Mouse (Mus musculus) mouse trophoblast stem cell (cell line): ENCODE data around the gene Angpt4.

Experiments used
- in situ Hi-C, 2 experiments: fragments of 300-500 bp; cut with MseI, MboI; formaldehyde crosslinking; loops; 2 replicates in 1 of 2; 3 replicates in 1 of 2; pipeline ENCODE4 v1.15.1; 2025

The Angpt4 gene

DNA sequence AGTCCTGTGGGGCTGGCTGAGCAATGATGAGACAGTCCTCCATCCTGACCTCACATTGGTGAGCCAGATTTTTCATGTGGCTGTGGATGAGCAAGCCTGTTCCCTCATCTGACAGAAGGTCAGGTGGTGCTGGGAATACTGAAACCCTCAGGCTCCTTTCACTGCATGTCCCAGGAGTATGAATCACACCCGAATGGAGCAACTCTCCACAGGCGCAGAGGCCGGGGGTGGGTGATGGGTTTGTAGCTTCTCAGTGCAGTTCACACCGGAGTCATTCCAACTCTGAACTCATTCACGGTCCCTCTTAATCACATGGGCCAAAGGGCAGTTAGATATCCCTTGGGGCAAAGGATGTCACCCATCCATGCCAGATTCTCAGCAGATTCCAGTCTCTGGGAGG, 3.1 kb downstream of the Angpt4 start:
- in situ Hi-C loops, result no loop called here

DNA sequence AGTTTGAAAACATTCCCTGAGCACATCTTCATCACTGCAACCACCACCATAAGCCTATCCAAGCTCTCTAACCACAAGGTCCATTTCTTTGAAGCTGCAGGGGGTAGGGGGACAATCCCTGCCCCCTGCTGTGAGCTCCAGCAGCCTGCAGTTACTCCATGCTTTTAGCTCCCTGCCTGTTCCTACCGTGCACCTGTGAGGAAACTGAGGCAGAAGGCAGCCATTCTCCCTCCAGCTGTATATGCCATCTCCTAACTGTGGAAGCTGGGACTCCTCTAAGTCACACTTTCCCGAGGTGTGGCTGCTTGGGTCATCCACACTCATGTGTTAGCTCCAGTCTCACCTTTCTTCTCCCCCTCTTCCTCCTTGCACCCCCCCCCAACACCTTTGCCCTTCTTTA, 4.1 kb downstream of the Angpt4 start:
- in situ Hi-C loops, result no loop called here

DNA sequence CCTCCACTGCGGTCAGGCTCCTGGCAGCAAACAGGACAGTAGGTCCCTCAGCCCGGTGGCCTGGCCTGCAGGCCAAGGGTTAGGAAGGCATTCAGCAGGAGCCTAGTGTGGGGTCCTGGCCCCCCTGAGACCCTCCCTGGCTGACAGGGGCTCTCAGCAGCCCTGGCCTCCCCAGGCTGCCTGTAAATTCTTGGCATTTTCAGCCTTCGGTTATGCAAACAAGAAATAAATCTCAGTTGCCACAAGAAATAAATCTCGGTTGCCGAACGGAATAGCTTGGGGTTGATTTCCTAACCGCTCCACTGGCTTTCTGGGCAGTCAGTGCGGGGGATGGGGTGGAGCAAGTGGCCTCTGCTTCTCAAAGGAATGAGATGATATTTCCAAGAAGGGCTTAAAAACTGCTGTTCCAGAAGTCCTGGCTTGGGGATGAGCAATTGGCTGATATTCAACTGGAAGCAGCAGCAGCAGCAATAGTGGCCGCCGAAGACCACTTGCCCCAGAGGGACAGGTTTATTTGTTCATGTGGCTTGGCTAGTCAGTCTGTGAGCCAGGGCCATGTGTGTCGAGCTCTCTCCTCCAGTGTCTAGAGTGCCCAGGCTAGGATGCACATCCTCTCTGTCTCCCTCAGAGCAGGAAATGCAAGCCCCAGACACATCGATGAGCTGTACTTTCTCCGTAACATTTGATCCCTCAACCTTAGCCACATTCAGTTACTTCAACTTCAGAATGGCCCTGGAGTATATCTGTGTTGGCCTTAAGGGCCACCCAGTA, 5.2 kb downstream of the Angpt4 start:
- in situ Hi-C loops, result no loop called here

DNA sequence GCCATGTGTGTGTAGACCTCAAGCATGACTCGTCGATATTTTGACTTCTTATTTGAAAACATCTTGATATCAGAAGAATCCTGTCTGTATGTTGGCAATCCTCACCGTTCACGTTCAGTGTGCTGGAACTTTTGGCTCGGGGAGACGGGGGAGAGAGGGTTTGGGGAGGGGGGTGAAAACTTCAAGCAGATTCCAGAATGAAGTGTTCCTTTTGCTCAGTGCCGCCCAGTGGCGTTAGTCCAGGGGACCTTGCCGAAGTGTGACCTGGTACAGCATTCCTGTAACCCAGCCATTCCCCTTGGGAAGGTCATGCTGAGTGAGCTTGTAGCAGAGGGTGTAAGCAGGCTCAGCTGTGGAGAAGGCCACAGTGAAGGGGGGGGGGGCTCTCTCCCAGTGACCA, 8.1 kb downstream of the Angpt4 start:
- in situ Hi-C loops, result no loop called here

DNA sequence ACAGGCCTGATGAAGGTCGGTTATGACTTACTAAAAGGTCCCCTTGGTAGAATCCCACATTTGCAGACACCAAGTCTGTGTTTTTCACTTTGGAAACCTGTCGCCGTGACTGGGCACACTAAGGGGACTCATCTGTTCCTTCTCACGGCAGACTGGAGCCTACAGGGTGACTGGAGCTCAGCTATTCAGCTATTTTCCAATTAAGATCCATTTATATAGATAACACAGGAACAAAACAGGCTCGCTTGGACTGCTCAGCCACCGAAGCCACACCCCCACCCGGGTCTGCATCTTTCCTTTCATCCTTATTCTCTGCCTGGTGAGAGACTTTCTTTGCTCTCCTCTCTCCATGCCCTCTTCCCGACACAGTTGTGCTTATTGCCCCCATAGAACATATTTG, 10.1 kb downstream of the Angpt4 start:
- in situ Hi-C loops, result no loop called here

DNA sequence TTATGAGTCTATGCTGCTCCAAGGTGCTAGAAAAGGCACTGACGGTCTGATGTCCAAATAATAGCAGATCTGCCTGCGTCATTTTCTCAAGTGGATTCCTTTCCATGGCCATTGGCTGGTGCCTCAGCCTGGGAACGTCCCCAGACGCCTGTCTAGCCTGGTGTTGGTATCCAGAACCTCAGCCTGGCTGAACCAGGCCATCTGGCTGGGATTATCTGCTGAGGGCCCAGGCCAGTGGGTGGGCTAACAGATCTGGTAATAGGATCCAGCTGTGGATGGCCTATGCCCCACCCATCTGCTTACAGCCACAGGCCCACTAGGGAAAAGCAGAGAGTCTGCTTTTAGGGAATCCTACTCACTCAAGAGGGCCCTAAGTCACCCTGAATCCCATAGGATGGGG, 10.6 kb downstream of the Angpt4 start:
- in situ Hi-C loops, result no loop called here

DNA sequence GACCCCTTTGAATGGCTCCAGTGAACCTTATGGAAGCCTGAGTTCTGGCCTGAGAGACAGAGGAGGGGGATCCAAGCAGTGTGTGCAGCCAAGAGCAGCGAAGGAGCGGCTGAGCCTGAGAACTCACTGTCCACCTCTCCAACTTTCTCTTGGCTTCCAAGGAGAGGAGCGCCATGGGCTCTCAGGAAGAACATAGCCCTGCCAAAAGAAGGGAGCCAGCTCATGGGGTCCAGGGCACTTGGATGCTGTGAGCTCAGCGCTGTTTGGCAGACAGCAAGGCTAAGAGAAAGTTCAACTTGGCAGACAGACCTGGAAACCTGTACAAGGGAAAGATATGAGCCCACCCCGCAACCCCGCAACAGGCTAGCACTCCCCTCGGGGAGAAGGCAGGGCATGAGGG, 13.3 kb downstream of the Angpt4 start:
- in situ Hi-C loops, result no loop called here

DNA sequence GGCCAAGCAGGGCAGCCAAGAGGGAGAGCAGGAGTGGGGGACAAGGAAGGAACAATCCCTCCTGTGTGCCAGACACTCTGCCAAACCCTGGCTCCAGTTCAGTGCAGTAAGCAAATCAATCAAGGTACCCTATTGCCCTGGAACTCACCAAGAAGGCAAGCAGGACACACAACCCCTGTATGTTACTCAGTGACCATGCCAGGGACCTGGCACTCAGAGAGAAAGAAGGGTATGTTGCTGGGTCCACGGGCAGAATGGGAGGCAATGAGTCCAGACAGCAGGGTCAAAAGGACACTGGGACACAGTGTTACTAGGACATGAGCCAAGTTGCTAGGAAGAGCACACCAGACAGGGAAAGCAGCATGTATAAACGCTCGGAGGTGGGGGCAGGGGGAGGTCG, 14.7 kb downstream of the Angpt4 start:
- in situ Hi-C loops, result no loop called here

DNA sequence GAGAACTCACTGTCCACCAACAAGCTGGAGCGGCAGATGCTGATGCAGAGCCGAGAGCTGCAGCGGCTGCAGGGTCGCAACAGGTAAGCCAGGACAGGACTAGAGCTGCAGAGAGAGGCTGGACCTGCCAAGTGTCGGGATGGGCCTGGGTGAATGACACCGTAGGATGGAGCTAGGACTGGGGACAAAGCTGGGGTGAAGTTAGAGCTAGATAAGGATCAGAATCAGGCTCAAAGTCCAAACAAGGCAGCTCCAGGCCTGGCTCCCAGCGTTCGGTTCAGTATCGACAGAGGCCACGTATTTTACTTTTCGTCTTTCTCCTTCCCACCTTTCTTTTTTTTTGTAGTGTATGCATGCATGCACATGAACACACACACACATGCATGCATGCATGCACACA, 16.1 kb downstream of the Angpt4 start:
- in situ Hi-C loops, result no loop called here

DNA sequence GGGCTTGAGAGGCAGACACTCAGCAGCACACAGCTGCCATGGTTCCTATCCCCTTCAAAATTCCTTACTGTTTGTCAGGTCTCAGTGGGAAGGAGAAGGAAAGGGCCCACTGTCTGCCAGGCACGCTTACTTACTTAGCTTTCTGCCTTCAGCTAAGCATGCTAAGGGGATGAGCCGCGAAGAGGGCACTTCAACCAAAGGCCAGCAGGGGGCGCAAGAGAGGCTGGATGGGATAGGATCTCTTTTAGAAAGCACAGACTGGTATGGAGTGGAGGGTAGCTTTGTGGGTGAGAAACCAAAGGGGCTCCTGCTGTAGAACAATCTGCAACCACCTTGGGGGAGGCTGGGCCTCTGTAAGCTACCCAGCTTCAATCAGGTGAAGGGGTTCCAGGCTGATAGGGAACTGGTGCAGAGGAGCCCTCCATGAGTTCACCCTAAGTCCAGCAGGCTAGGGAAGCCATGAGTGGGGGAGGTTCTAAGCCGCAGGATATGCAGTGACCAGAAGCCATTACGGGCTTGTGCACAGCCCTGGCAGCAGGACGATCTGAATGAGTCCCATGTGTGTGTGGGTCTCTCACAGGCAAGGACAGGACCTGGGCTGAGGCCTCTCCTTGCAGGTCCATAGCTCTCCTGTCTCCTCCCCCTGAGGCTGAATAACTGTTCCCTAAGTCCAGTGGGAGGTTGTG, 19.5 kb downstream of the Angpt4 start:
- in situ Hi-C loops, result no loop called here

DNA sequence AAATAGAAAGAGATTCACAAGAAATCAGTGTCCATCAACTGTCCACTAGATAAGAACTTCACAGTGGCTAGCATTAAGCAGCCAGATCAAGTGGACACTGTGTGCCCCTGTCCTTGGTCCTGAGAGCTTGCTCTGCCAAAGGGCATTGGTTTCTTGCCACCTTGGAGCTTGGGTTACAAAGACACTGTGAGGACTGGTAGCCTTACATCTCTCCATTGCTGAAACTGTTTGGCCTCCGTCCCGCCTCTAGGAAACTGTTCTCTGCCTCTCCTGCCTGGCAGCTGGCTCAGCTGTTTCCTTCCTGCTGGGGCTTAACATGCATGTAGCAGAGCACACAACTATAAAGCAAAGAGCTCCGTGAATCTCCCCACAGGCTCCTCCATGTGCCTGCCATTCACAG, 26.9 kb downstream of the Angpt4 start:
- in situ Hi-C loops, result no loop called here

DNA sequence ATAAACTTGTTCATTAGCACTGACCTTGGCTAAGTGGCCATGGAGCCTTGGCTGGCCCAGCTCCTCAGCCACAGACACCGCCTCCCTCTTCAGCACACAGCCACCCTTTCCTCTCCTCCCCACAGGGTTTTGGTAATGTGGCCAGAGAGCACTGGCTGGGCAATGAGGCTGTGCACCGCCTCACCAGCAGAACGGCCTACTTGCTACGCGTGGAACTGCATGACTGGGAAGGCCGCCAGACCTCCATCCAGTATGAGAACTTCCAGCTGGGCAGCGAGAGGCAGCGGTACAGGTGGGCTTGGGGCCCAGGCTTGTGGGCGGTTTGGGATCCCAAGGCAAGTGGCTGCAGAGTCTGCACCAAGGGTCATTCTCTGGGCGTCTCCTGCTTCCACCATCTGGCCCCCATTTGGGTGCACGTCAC, 27.8 kb downstream of the Angpt4 start:
- in situ Hi-C loops, result no loop called here

DNA sequence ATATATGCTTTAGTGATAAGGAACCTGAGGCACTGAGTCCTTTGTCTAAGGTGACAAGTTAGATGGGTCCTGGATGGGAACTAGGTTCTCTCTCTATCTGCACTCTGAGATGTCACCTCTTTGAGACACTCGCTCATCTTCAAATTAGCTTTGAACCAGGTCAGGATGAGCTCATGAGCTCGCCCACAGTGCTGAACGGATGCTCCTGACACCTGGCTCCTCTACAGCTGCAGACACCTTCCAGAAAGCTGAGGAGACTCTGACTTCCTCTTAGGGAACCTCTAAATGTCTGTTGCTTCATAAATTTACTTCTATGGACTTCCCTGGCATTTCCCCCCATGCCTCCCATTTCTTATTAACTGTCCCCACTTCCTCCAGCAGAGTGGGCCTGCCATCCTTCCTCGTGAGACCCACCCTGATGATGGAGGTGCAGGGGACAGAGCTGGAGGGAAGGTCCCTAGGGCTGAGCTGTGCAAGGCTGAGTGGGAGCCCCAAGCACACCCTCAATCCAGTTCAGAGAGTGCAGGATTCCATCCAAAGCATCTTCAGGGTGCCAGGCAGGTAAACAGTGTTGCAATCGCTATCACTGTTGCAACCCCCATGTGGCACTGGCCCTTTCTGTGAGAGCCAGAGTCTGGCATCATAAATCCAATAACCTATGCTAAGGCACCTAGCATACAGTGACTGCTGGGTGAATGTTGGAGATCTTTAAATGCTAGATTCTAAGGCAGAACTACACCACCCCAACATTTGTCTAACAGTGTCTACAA, 28.8 kb downstream of the Angpt4 start:
- in situ Hi-C loops, result loop anchor here in 1 of 2 experiments (10.0 kb wide), 1 partner anchor 55 kb away; the partner anchor contains the start of gene Slc52a3

DNA sequence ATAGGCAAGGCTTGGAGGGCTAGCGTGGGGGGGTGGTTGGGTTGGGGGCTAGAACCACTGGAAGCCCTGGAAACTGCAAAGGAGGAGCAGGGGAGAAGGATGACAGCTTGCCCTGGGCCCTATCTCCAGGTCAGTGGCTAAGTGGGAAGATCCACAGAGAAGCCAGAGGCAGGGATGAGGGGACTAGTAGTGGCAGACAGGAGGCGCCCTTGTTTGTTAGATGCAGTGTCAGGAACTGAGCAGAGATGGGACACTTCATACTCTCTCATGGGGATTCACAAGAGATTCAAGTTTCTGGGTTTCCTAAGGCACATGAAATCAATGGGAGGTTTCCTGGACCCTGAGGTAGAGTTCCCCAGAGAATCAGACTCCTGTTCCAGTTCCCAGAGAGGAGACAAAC, 30.3 kb downstream of the Angpt4 start:
- in situ Hi-C loops, result loop anchor here in 1 of 2 experiments (10.0 kb wide), 1 partner anchor 54 kb away; the partner anchor contains the start of gene Slc52a3

DNA sequence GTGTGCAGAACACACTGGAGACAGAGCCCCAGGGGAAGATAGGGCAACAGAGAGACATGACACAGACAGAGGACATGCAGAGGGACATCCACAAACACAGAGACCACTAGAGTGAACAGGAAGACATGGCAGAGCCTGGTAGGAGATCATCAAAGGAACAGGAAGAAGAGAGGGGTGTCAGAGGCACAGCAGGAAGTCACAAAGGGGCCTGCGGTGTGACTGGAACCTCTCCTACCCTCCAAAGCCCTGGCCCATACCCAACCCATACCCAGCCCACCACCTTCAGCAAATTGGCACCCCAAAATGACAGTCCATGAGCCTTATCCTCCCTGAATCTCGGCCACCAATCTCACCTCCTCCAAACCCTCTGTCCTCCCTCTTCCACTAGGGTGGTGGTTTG, 33.1 kb downstream of the Angpt4 start:
- in situ Hi-C loops, result loop anchor here in 1 of 2 experiments (10.0 kb wide), 1 partner anchor 51 kb away; the partner anchor contains the start of gene Slc52a3

DNA sequence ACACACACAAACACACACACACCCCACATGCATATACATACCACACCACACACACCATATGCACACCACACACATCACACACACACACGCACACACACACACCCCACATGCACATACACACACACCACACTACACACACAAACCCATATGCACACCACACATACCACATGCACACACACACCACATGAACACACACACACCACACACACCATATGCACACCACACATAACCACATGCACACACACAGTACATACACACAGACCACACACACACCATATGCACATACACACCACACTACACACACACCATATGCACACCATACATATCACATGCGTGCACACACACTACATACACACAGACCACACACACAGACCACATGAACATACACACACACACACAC, 36.6 kb downstream of the Angpt4 start:
- in situ Hi-C loops, result loop anchor here in 1 of 2 experiments (10.0 kb wide), 1 partner anchor 47 kb away; the partner anchor contains the start of gene Slc52a3

DNA sequence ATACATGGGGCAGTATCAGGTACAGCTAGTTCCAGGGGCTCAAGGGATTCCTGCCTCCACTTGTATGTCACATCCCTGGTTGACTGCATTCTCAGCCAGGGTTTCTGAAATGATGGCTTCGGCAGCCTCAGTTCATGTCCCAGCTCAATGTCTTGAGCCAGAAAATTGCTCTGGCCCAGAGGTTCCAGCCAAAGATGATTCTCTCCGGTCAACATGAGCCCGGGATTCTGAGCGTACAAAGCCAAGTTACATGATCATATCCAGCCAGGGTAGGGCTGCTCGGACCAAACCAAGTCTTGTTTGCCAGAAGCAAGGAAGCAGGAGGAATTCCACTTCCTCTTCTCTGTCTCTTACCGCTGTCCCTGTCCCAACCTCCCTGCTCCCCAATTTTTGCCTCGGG, 37.3 kb downstream of the Angpt4 start:
- in situ Hi-C loops, result loop anchor here in 1 of 2 experiments (10.0 kb wide), 1 partner anchor 46 kb away; the partner anchor contains the start of gene Slc52a3

DNA sequence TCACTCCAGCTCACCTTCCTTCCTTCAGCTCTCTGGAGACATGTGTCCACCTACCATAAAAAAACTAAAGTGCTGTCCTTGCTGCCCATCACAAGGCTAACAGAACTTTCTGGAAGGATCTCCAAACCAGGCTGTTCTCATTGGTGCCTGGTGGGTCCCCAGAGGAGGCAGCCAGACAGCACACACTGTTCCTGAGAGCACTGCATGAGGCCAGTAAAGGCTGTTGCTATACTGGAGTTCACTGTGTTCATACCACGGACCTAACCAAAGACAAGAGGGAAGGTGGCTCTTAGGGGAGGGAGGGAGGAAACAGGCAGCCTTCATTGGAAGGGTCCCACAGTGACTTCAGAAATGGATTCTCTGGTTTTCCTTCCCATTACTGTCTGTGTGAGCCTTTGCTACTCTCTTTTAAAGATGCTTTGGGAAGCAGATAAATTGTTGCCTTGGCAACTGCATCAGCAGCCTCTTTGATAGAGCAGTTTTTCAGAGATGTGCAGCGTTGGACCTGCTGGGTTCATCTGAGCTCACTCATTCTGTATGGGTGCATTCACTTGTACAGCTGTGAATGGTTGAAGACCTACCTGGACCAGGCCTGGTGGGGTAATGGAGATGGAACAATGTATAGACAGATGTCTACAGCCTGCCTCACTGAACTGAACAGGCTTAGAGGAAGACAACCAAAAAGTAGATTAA, 38.2 kb downstream of the Angpt4 start:
- in situ Hi-C loops, result loop anchor here in 1 of 2 experiments (10.0 kb wide), 1 partner anchor 46 kb away; the partner anchor contains the start of gene Slc52a3

DNA sequence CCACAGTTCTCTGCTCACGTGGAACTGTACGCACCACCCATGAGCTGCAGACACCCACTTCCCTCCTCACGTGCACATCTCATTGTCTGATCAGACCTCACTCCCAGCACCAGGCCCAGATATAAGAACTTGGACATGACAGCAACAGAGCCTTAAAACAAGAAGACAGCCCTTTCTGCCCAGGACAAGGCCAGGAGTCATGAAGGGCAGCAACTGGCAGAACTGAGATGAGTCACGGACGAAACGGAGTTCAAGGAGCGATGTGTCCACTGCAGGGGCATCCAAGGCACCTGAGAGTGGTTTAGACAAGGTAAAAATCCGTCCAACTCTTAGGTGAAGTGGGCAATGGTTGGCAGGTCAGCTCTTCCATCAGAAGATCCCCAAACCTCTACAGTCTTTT, 42.7 kb downstream of the Angpt4 start:
- in situ Hi-C loops, result no loop called here

DNA sequence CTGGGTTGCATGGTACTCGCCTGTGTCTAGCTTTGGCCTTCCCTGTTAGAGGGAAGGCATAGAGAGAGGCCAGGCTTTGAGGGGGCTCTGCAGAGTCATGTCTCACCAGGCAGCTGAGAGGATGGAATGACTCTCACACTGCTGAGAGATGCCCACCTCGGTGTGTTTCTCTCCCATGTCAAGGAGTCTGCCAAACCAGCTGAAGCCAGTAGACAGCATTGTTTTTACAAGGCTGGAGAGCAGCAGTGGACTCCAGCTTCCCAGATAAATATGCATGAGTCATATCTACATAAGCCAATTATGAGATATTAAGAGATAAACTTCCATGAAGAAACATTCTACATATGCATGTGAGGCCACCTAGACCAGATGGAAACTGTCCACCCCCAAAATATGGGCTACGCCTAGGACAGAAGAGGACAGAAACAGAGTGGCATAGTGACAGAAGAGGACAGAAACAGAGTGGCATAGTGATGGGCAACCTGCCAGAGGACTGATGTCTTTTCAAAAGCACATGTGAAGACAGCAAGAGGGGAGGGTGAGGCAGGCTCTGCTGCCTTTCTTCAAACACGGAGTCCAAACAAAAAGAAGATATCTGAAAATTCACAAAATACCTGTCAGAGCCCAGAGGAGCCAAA, 45.6 kb downstream of the Angpt4 start:
- in situ Hi-C loops, result no loop called here

DNA sequence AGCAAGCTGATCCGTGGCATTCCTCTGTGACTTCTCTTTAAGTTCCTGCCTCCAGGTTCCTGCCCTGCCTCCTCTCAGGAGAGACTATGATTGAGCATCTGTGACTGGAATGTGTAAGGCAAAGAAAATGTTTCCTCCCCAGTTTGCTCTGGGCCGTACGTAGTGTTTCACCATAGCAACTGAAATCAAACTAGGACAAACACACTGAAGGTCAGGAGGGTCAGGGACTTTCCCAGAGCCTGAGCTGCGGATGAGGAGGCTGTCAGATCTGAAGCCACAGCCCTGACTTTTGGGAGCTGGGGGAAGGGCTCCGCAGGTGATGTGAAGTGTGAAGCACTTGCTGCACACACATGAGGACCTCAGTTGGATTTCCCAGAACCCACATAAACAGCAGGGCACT, 48.3 kb downstream of the Angpt4 start:
- in situ Hi-C loops, result no loop called here
